Mouse (Mus musculus) CD4-positive helper T cell, adult 2 months (primary cell): ENCODE results near the gene Slc9a3r2.

Experiments
- DNase-seq: peaks from one replicate; pipeline ENCODE4 v3.0.0-alpha.2; 2012; ENCODE audit warnings: low read depth, missing footprints, low spot score

Gene Slc9a3r2

GRCm38 (mm10) chr17:24593992-24594890, 55.9 kb downstream of the Slc9a3r2 start:
- DNase-seq = no peak

GRCm38 (mm10) chr17:24593248-24593647, 56.9 kb downstream of the Slc9a3r2 start:
- DNase-seq = no peak

GRCm38 (mm10) chr17:24591695-24592094, 58.4 kb downstream of the Slc9a3r2 start:
- no peak for DNase-seq

- DNase-seq = no peak
Measured at GRCm38 (mm10) chr17:24590943-24591342, 59.2 kb downstream of the Slc9a3r2 start.
